Mouse (Mus musculus) lung, embryonic 16.5 days (tissue): ENCODE data around the gene Foxf1. TPM values are rescaled to one million over a fixed set of nuclear protein-coding genes. Genes with fewer than 3 reads are reported as not detected.

Experiments used
- ATAC-seq: fragments of 200-750 bp; cut with Nextera tagmentation; 2 replicates; pipeline ENCODE4 v1.8.0; 2017; ENCODE audit warnings: low read depth, mild to moderate bottlenecking, moderate library complexity
- H3K27ac ChIP-seq: fragments of 300-500 bp; sonication (generic); 2 replicates; pipeline ENCODE4 v1.5.1; 2014; ENCODE audit warnings: mild to moderate bottlenecking, control low read depth, low read length
- H3K27me3 ChIP-seq: fragments of 300-500 bp; sonication (generic); 2 replicates; pipeline ENCODE4 v1.6.1; 2014; ENCODE audit warnings: low read depth, low read length, mixed read lengths; ENCODE audit not compliant: control insufficient read depth, insufficient read depth
- H3K36me3 ChIP-seq: fragments of 300-500 bp; sonication (generic); 2 replicates; pipeline ENCODE4 v1.6.1; 2014; ENCODE audit warnings: low read length; ENCODE audit not compliant: control insufficient read depth, insufficient read depth
- H3K4me1 ChIP-seq: fragments of 300-500 bp; sonication (generic); replicated peaks from 2 replicates; pipeline ENCODE4 v1.6.1; 2014; ENCODE audit warnings: low read length, mixed read lengths; ENCODE audit not compliant: control insufficient read depth, insufficient read depth
- H3K4me2 ChIP-seq: fragments of 300-500 bp; sonication (generic); 2 replicates; pipeline ENCODE4 v1.6.1; 2014; ENCODE audit warnings: low read depth, low read length, control low read depth
- H3K4me3 ChIP-seq: fragments of 300-500 bp; sonication (generic); 2 replicates; pipeline ENCODE4 v1.5.1; 2014; ENCODE audit warnings: mild to moderate bottlenecking, low read length, control low read depth
- H3K9ac ChIP-seq: fragments of 300-500 bp; sonication (generic); 2 replicates; pipeline ENCODE4 v1.6.1; 2014; ENCODE audit warnings: low read length, control low read depth
- H3K9me3 ChIP-seq: fragments of 300-500 bp; sonication (generic); 2 replicates; pipeline ENCODE4 v1.6.1; 2016; ENCODE audit warnings: low read length; ENCODE audit not compliant: control insufficient read depth
- WGBS: fragments of 180-500 bp; shearing (Covaris S2); extraction: QIAGEN DNeasy Blood & Tissue Kit; methylation state at CpG from one replicate; pipeline ENCODE4 v1.1.7; 2014; 5-methylcytosine and 5-hydroxymethylcytosine counted together
- polyA plus RNA-seq: library from polyadenylated mRNA; unstranded; fragments of >200 nt; fragmentation: Nextera tagmentation; extraction: Ambion mirVana; gene quantifications from 2 replicates; pipeline ENCODE4 v1.2.1, GENCODE M21; 2015

The Foxf1 gene
- polyA plus RNA-seq, 1 experiment from 2014 or later, result 138 TPM

DNA sequence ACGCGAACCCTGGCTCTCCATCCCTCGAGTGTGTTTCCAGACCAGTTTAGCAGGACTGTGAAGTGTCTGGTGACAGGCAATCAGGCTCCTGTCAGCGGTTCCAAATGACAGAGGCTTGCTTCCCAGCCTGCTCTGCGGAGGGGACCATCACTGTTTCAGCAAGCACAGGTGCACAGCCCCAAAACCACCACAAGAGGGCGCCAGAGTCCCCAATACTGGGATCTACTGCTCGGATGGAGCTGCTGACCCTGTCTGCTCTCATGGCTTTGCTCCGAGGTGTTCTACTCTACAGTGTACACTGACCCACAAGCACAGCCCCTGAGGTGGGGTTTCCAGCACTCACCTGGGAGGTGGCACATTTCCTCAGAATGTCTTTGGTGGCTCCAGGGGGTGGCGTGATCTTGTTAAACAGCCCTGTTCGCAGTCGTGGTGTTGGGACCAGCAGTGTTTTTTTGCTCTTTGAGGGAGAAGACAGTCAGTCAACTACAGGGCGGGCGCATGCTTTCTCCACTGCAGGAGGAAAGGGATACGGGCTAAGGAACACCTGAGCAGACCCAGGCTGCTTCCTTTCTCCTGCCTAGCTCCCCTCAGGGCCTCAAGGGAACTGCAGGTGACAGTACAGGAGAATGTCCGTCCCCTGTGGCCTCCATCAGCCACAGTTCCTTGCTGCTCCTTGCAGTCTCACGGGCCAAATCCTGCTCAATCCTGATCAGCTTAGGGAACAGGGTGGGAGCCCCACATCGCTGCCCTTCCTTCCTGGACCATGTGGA lies 20.0 kb downstream of the Foxf1 start:
- Histone ChIP-seq H3K4me2 (no peak overlapping the region), H3K27ac (no peak overlapping the region), H3K4me1 (peaks cover 8% of the 10 kb centered on the region), H3K36me3 (peaks cover 25% of the 10 kb centered on the region), H3K27me3 (no peaks in the 10 kb centered on the region), H3K9ac (no peak overlapping the region), H3K9me3 (no peaks in the 10 kb centered on the region), H3K4me3 (no peak overlapping the region)
- peak; percentile 13; the same call in 1 of the 2 replicates for ATAC-seq
- 44% methylated on average over 17 of the region's 17 CpGs for WGBS

- Histone ChIP-seq H3K4me1 (peaks cover 8% of the 10 kb centered on the region), H3K9me3 (no peaks in the 10 kb centered on the region), H3K4me3 (peak within 1 kb of the TSS; percentile 90), H3K27ac (peak within 1 kb of the TSS; percentile 67), H3K27me3 (peaks cover 3% of the 10 kb centered on the region), H3K9ac (peak within 1 kb of the TSS; percentile 96), H3K36me3 (peaks cover 3% of the 10 kb centered on the region), H3K4me2 (peak within 1 kb of the TSS; percentile 89)
- ATAC-seq, result peak; percentile 93
- under 1% methylated on average over 75 of the region's 75 CpGs for WGBS
Measured at GRCm38 (mm10) chr8:121107668-121108656, 23.8 kb downstream of the Foxf1 start, which contains the start of gene Mthfsd. Mthfsd (minus strand) TSS chr8:121108392.

- H3K36me3 ChIP-seq, result peaks cover 2% of the 10 kb centered on the region; the same call in 1 of the 2 replicates
- H3K9me3 ChIP-seq, result no peaks in the 10 kb centered on the region
- H3K27ac ChIP-seq, result no peak overlapping the region
- H3K4me1 ChIP-seq, result peaks cover 8% of the 10 kb centered on the region
- H3K9ac ChIP-seq, result peak overlapping the region; percentile 96
- H3K27me3 ChIP-seq, result peaks cover 6% of the 10 kb centered on the region
- peak overlapping the region; percentile 90 for H3K4me3 ChIP-seq
- H3K4me2 ChIP-seq, result peak overlapping the region; percentile 89
- 11% methylated on average over 5 of the region's 5 CpGs for WGBS
- ATAC-seq, result no peak
Measured at GRCm38 (mm10) chr8:121108657-121109056, 24.5 kb downstream of the Foxf1 start.

GRCm38 (mm10) chr8:121111145-121111907 lies 27.1 kb downstream of the Foxf1 start:
- peaks cover 29% of the 10 kb centered on the region for H3K27me3 ChIP-seq
- H3K27ac ChIP-seq, result no peak overlapping the region
- H3K4me2 ChIP-seq, result no peak overlapping the region
- H3K4me1 ChIP-seq, result peaks cover 11% of the 10 kb centered on the region
- 21% methylated on average over 7 of the region's 7 CpGs for WGBS
- ATAC-seq, result no peak
- H3K4me3 ChIP-seq, result no peak overlapping the region
- no peak overlapping the region for H3K9ac ChIP-seq
- no peaks in the 10 kb centered on the region for H3K9me3 ChIP-seq
- H3K36me3 ChIP-seq, result no peaks in the 10 kb centered on the region

DNA sequence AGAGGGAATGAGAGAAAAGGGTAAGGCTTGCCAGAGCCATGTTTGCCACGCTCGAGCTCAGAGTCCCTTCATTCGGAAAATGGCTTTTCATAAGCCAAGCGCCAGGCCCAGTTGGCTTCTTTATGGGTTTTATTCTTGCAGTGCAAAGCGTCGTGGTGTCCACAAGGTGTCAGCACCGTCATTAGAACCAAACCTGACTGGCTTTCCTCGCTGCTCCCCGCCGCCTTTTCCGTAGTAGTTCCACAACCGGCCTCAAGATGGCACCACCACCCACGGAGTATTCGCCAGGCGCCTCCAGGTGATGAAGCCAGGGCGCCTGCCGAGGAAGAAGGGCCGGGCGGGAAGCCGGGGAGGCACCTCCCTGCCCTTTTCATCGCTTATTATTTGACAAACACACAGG lies 29.1 kb downstream of the Foxf1 start:
- H3K4me1 ChIP-seq, result peaks cover 13% of the 10 kb centered on the region
- no peak overlapping the region for H3K27ac ChIP-seq
- H3K27me3 ChIP-seq, result peaks cover 48% of the 10 kb centered on the region
- no peak overlapping the region for H3K4me2 ChIP-seq
- no peaks in the 10 kb centered on the region for H3K9me3 ChIP-seq
- H3K36me3 ChIP-seq, result no peaks in the 10 kb centered on the region
- H3K4me3 ChIP-seq, result no peak overlapping the region
- WGBS, result 1% methylated on average over 20 of the region's 21 CpGs
- ATAC-seq, result peak; percentile 47; the same call in 1 of the 2 replicates
- no peak overlapping the region for H3K9ac ChIP-seq

GRCm38 (mm10) chr8:121115136-121115535 lies 30.9 kb downstream of the Foxf1 start:
- Histone ChIP-seq H3K4me2 (no peak overlapping the region), H3K4me1 (peaks cover 13% of the 10 kb centered on the region), H3K27me3 (peaks cover 66% of the 10 kb centered on the region), H3K4me3 (no peak overlapping the region), H3K9me3 (no peaks in the 10 kb centered on the region), H3K9ac (no peak overlapping the region), H3K27ac (no peak overlapping the region), H3K36me3 (no peaks in the 10 kb centered on the region)
- no peak for ATAC-seq
- WGBS, result 3% methylated on average over 25 of the region's 25 CpGs

GRCm38 (mm10) chr8:121115948-121116347 lies 31.8 kb downstream of the Foxf1 start, which contains the start of gene Foxc2:
Foxc2 (plus strand) TSS chr8:121116171.
- peak within 1 kb of the TSS; percentile 95 for H3K4me2 ChIP-seq
- H3K4me1 ChIP-seq, result peaks cover 13% of the 10 kb centered on the region
- peak within 1 kb of the TSS; percentile 65 for H3K9ac ChIP-seq
- ATAC-seq, result peak; percentile 81
- peak within 1 kb of the TSS; percentile 61 for H3K4me3 ChIP-seq
- H3K27ac ChIP-seq, result peak within 1 kb of the TSS; percentile 45; the same call in 1 of the 2 replicates
- no peaks in the 10 kb centered on the region for H3K9me3 ChIP-seq
- no peaks in the 10 kb centered on the region for H3K36me3 ChIP-seq
- peaks cover 74% of the 10 kb centered on the region for H3K27me3 ChIP-seq
- under 1% methylated on average over 25 of the region's 25 CpGs for WGBS

- peak overlapping the region; percentile 65 for H3K9ac ChIP-seq
- H3K36me3 ChIP-seq, result no peaks in the 10 kb centered on the region
- H3K9me3 ChIP-seq, result no peaks in the 10 kb centered on the region
- H3K27me3 ChIP-seq, result peaks cover 78% of the 10 kb centered on the region
- no peak overlapping the region; the same call in 1 of the 2 replicates for H3K27ac ChIP-seq
- WGBS, result under 1% methylated on average over 54 of the region's 55 CpGs
- peak; percentile 59 for ATAC-seq
- H3K4me2 ChIP-seq, result peak overlapping the region; percentile 95
- H3K4me1 ChIP-seq, result peaks cover 13% of the 10 kb centered on the region
- peak overlapping the region; percentile 61 for H3K4me3 ChIP-seq
Measured at GRCm38 (mm10) chr8:121116591-121117185, 32.5 kb downstream of the Foxf1 start.
